Mouse (Mus musculus) kidney, embryonic 16.5 days (tissue): ENCODE results near the gene Zbtb38. TPM values are rescaled to one million over a fixed set of nuclear protein-coding genes. Genes with fewer than 3 reads are reported as not detected.

Experiments used
- ATAC-seq: fragments of 200-750 bp; cut with Nextera tagmentation; 2 replicates; pipeline ENCODE4 v1.8.0; 2017; ENCODE audit warnings: moderate TSS enrichment; ENCODE audit not compliant: low FRiP score, low TSS enrichment
- H3K27ac ChIP-seq: fragments of 300-500 bp; sonication (generic); 2 replicates; pipeline ENCODE4 v1.5.1; 2014; ENCODE audit warnings: low read length
- H3K27me3 ChIP-seq: fragments of 300-500 bp; sonication (generic); 2 replicates; pipeline ENCODE4 v1.6.1; 2014; ENCODE audit warnings: low read length, control low read depth, mixed read lengths; ENCODE audit not compliant: insufficient read depth
- H3K36me3 ChIP-seq: fragments of 300-500 bp; sonication (generic); 2 replicates; pipeline ENCODE4 v1.6.1; 2014; ENCODE audit warnings: low read length, control low read depth, mixed read lengths; ENCODE audit not compliant: insufficient read depth
- H3K4me1 ChIP-seq: fragments of 300-500 bp; sonication (generic); 2 replicates; pipeline ENCODE4 v1.6.1; 2014; ENCODE audit warnings: low read length, control low read depth, mixed read lengths; ENCODE audit not compliant: insufficient read depth
- H3K4me2 ChIP-seq: fragments of 300-500 bp; sonication (generic); replicated peaks from 2 replicates; pipeline ENCODE4 v1.6.1; 2014; ENCODE audit warnings: low read depth, low read length
- H3K4me3 ChIP-seq: fragments of 300-500 bp; sonication (generic); 2 replicates; pipeline ENCODE4 v1.5.1; 2014; ENCODE audit warnings: mild to moderate bottlenecking, low read length
- H3K9ac ChIP-seq: fragments of 300-500 bp; sonication (generic); replicated peaks from 2 replicates; pipeline ENCODE4 v1.6.1; 2014; ENCODE audit warnings: low read length
- H3K9me3 ChIP-seq: fragments of 300-500 bp; sonication (generic); 2 replicates; pipeline ENCODE4 v1.6.1; 2016; ENCODE audit warnings: low read length, control low read depth
- WGBS: fragments of 180-500 bp; shearing (Covaris S2); extraction: QIAGEN DNeasy Blood & Tissue Kit; methylation state at CpG from one replicate; pipeline ENCODE4 v1.1.7; 2014; 5-methylcytosine and 5-hydroxymethylcytosine counted together
- polyA plus RNA-seq: library from polyadenylated mRNA; unstranded; fragments of >200 nt; fragmentation: Nextera tagmentation; extraction: Ambion mirVana; gene quantifications from 2 replicates; pipeline ENCODE4 v1.2.1, GENCODE M21; 2015

The Zbtb38 gene
- polyA plus RNA-seq, 1 experiment from 2014 or later = 22.1 TPM

DNA sequence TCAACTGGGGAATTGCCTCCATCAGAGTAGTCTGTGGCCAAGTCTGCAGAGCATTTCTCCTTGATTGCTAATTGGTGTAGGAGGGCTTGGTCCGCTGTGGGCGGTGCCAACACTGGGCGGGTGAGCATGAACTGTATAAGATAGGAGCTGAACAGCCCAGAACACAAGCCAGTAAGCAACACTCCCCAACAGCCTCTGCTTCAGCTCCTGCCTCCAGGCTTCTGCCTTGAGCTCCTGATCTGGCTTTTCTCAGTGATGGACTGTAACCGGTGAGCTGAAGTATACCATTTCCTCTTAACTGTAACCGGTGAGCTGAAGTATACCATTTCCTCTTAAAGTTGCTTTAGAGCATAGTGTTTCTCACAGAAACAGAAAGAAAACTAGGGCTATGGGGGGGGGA is 12.8 kb upstream of the Zbtb38 start:
- no peak overlapping the region for H3K9ac ChIP-seq
- no peaks in the 10 kb centered on the region for H3K9me3 ChIP-seq
- no peak overlapping the region for H3K27ac ChIP-seq
- no peaks in the 10 kb centered on the region for H3K36me3 ChIP-seq
- ATAC-seq = 0 out of 2 replicates have a peak, but pooled peaks have one; percentile 31
- no peaks in the 10 kb centered on the region for H3K27me3 ChIP-seq
- no peak overlapping the region for H3K4me3 ChIP-seq
- H3K4me1 ChIP-seq = peaks cover 4% of the 10 kb centered on the region; the same call in 1 of the 2 replicates
- no peak overlapping the region for H3K4me2 ChIP-seq
- WGBS = 54% methylated on average over 5 of the region's 5 CpGs

- no peak overlapping the region for H3K4me2 ChIP-seq
- H3K9ac ChIP-seq = no peak overlapping the region
- no peak overlapping the region for H3K4me3 ChIP-seq
- H3K27ac ChIP-seq = no peak overlapping the region
- no peak for ATAC-seq
- peaks cover 4% of the 10 kb centered on the region; the same call in 1 of the 2 replicates for H3K4me1 ChIP-seq
- no peaks in the 10 kb centered on the region for H3K27me3 ChIP-seq
- WGBS = 89% methylated on average over 9 of the region's 9 CpGs
- no peaks in the 10 kb centered on the region for H3K9me3 ChIP-seq
- no peaks in the 10 kb centered on the region for H3K36me3 ChIP-seq
These were observed 11.4 kb upstream of the Zbtb38 start for GRCm38 (mm10) chr9:96763847-96764631.

DNA sequence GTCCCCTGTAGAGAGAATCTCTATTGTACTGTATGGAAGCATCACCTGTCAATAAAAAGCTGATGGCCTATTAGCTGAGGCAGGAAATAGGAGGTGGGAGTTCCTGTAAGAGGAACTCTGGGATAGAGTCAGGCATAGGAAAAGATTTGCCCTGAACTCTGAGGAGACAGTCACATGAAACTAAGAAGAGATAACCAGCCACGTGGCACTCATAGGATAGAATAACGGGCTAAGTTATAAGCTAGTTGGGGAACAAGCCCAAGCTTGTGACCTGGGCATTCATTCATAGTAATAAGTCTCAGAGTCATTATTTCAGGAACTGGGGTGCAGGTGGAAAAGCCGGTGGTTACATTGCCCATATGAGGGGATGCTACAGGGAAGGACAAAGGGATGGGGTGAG is 10.4 kb upstream of the Zbtb38 start:
- 85% methylated on average over 3 of the region's 3 CpGs for WGBS
- Histone ChIP-seq H3K9ac (no peak overlapping the region), H3K4me3 (no peak overlapping the region), H3K4me1 (peaks cover 4% of the 10 kb centered on the region; the same call in 1 of the 2 replicates), H3K4me2 (no peak overlapping the region), H3K27ac (no peak overlapping the region), H3K27me3 (no peaks in the 10 kb centered on the region), H3K36me3 (no peaks in the 10 kb centered on the region), H3K9me3 (no peaks in the 10 kb centered on the region)
- ATAC-seq = no peak

DNA sequence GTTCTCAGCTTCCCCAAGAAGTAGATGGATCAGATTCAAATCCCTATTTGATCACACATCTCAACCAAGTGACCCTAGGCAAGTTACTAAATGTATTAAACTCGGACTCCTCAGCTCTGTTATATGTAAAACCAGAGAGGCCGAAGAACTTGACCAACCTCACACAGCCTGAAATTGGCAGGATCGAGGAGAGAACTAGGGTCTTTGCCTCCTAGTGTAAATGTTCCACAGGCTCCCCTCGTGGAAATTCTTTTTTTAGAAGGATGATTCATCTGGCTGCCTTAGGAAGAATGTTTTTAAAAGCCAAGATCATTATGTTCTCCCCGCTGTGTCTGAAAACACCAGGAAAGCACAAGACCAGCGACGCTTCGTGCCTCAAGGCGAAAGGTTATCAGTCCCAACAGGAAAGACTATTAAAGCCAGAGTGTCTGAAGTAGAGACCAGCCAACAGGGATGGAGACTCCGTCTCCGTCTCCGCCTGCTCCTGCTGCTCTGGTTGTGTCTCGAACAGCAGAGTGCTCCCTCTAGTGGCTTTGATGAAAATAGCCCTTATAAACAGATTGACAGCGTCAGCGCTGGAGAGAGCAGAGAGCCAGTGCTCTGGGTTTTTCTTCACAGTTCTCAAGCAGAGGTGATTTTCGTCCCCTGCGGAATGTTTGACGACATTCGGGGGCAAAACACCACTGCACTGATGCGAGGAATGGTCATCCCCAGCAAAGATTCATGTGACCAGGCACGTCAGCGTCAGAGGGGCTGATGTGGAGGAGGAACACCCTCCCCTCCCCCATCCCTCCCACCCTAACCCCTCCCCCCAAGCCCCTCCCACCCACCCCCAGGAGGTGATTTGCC is 6.3 kb upstream of the Zbtb38 start:
- Histone ChIP-seq H3K4me1 (no peaks in the 10 kb centered on the region), H3K9ac (peak overlapping the region; percentile 52), H3K9me3 (no peaks in the 10 kb centered on the region), H3K4me3 (peak overlapping the region; percentile 36), H3K27me3 (no peaks in the 10 kb centered on the region), H3K27ac (0 out of 2 replicates have a peak overlapping the region, but pooled peaks have one; percentile 44), H3K4me2 (peak overlapping the region; percentile 53), H3K36me3 (no peaks in the 10 kb centered on the region)
- 10% methylated on average over 22 of the region's 22 CpGs for WGBS
- peak; percentile 90 for ATAC-seq

GRCm38 (mm10) chr9:96756638-96757435 is 4.2 kb upstream of the Zbtb38 start:
- H3K4me3 ChIP-seq = no peak overlapping the region
- no peaks in the 10 kb centered on the region for H3K9me3 ChIP-seq
- no peaks in the 10 kb centered on the region for H3K27me3 ChIP-seq
- ATAC-seq = no peak
- no peak overlapping the region for H3K27ac ChIP-seq
- 90% methylated on average over 9 of the region's 9 CpGs for WGBS
- no peak overlapping the region for H3K4me2 ChIP-seq
- H3K36me3 ChIP-seq = no peaks in the 10 kb centered on the region
- H3K4me1 ChIP-seq = peaks cover 9% of the 10 kb centered on the region
- H3K9ac ChIP-seq = no peak overlapping the region

DNA sequence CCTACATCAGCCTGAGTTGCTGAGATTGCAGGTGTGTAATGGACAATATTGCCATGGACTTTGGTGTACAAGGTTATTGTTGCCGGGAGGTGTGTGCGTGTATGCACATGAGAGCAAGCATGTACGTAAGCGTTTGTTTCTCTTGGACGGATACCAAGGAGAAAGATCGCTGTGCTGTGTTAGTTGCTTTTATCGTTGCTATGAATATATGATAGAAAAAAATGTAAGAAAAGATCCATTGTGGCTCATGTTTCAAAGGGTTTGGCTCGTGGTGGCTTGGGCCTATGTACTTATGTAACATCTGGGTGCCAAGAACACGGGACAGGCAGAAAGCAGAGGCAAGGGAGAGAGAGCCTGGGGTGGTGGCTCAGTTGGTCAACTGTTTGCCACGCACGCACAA is 3.1 kb upstream of the Zbtb38 start:
- no peak overlapping the region for H3K9ac ChIP-seq
- 65% methylated on average over 11 of the region's 11 CpGs for WGBS
- no peak overlapping the region for H3K27ac ChIP-seq
- peaks cover 9% of the 10 kb centered on the region for H3K4me1 ChIP-seq
- no peaks in the 10 kb centered on the region for H3K9me3 ChIP-seq
- H3K4me2 ChIP-seq = no peak overlapping the region
- H3K36me3 ChIP-seq = no peaks in the 10 kb centered on the region
- H3K27me3 ChIP-seq = no peaks in the 10 kb centered on the region
- ATAC-seq = no peak
- H3K4me3 ChIP-seq = no peak overlapping the region

GRCm38 (mm10) chr9:96754625-96754969 is 2.0 kb upstream of the Zbtb38 start:
- no peaks in the 10 kb centered on the region for H3K27me3 ChIP-seq
- H3K4me2 ChIP-seq = no peak overlapping the region
- 29% methylated on average over 1 of the region's 1 CpGs for WGBS
- H3K4me3 ChIP-seq = no peak overlapping the region
- H3K36me3 ChIP-seq = no peaks in the 10 kb centered on the region
- H3K9ac ChIP-seq = no peak overlapping the region
- ATAC-seq = no peak
- H3K4me1 ChIP-seq = peaks cover 9% of the 10 kb centered on the region
- no peak overlapping the region for H3K27ac ChIP-seq
- no peaks in the 10 kb centered on the region; the same call in 1 of the 2 replicates for H3K9me3 ChIP-seq

DNA sequence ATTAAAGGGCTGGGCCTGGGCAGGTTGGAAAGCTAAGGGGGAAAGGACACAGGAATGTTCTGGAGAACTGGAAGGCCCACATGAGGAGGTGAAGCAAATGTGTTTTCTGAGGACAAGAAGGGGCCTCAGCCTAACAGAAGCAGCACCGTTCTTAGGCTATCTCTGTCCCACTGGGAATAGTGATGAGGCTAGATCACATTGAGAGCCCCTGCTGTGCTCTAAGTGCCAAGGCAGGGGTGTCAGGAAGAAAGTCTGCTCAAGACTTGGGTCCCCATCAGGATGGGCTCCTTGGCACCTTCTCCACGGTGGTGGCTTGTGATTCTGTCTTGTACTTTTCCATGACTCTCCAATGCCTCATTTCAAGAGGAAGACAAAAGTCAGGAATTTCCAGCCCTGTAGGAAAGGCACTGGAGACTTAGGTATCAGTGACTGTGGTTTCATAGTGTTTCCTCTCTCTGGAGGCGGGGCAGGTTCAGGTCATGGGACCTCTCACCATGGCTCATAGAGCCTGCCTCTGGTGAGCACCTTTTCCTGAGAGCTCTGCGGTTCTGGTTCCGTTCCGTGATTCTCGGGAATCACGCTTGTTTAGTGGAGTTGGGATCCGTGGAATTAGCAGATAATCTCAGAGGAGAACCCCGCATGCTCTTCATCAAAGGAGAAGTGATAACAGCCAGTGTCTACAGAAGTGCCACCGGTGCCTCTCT is 1.4 kb upstream of the Zbtb38 start:
- H3K36me3 ChIP-seq = no peaks in the 10 kb centered on the region
- ATAC-seq = no peak
- no peaks in the 10 kb centered on the region; the same call in 1 of the 2 replicates for H3K9me3 ChIP-seq
- H3K4me2 ChIP-seq = no peak overlapping the region
- no peak overlapping the region for H3K4me3 ChIP-seq
- WGBS = 78% methylated on average over 11 of the region's 11 CpGs
- H3K4me1 ChIP-seq = peaks cover 9% of the 10 kb centered on the region
- no peak overlapping the region for H3K9ac ChIP-seq
- no peaks in the 10 kb centered on the region for H3K27me3 ChIP-seq
- H3K27ac ChIP-seq = no peak overlapping the region

GRCm38 (mm10) chr9:96753392-96753791 is 761 bp upstream of the Zbtb38 start:
- Histone ChIP-seq H3K9ac (no peak overlapping the region), H3K4me3 (no peak overlapping the region), H3K4me2 (no peak overlapping the region), H3K27me3 (no peaks in the 10 kb centered on the region), H3K4me1 (peaks cover 9% of the 10 kb centered on the region), H3K9me3 (no peaks in the 10 kb centered on the region; the same call in 1 of the 2 replicates), H3K36me3 (no peaks in the 10 kb centered on the region), H3K27ac (no peak overlapping the region)
- WGBS = 93% methylated on average over 8 of the region's 8 CpGs
- ATAC-seq = no peak
